Mouse (Mus musculus) megakaryocyte, embryonic 14.5 days (primary cell): Measurements from ENCODE around the gene Olfr554.

Source experiments
- FLI1 ChIP-seq: IDR thresholded peaks from 2 replicates; pipeline ENCODE4 v1.6.1; 2012; ENCODE audit warnings: low read length, inconsistent platforms, mixed read lengths
- GATA1 ChIP-seq: IDR thresholded peaks from 3 replicates; pipeline ENCODE4 v1.6.1; 2012; ENCODE audit warnings: mixed read lengths, low read length, inconsistent platforms, borderline replicate concordance

- TF ChIP-seq GATA1 (no peak), FLI1 (no peak)
Observed at GRCm38 (mm10) chr7:102665378-102665777, 27.1 kb downstream of the Olfr554 start.
